Mouse (Mus musculus): Measurements from ENCODE around the gene Olfr1030.
A peak's percentile ranks its signal among the peaks of the same experiment; 100 is the strongest.
"Not testable (repeated sequence)": the region's sequence is repeated elsewhere in the genome, so short reads cannot be mapped to it uniquely, and the experiment has no call there.

Olfr1030 gene

GRCm38 (mm10) chr2:85978976-85979375, at the start of gene Olfr1030:
Gene Olfr1030, plus strand, starts transcription at chr2:85979276.
- no peak for DNase-seq (ENCODE audit: low spot score)

- no peak for DNase-seq (ENCODE audit: low spot score)
Measured at GRCm38 (mm10) chr2:85950137-85950536, 28.9 kb upstream of the Olfr1030 start, which contains the start of gene Olfr1028. Gene Olfr1028, plus strand, starts transcription at chr2:85950437.

DNA sequence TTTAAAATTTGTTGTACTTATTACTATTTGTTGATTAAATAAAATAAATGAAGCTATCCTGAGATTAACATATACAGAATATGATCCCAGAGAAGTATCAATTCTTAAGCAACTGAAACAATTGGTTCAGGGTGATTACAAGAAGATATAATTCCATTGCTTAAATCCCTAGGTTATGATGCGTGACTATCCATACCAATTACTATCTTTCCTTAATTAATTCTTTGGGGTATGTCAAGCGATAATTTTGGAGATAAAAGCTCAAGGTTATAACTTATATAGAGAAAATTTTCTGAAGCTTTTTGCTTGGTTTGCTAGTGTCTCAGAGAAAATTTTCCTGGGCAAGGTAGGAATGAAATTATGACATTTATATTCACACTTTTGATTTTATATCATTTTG, 5.5 kb upstream of the Olfr1030 start, which contains the start of gene Olfr1029:
Gene Olfr1029 (plus strand): TSS at position 301 of the 400 bp plus-strand sequence.
- DNase-seq (ENCODE audit: low spot score): no peak

- DNase-seq (ENCODE audit: low spot score): no peak
Measured at GRCm38 (mm10) chr2:85990004-85990403, 10.9 kb downstream of the Olfr1030 start, which contains the start of gene Olfr1031. Gene Olfr1031, plus strand, starts transcription at chr2:85990304.

DNA sequence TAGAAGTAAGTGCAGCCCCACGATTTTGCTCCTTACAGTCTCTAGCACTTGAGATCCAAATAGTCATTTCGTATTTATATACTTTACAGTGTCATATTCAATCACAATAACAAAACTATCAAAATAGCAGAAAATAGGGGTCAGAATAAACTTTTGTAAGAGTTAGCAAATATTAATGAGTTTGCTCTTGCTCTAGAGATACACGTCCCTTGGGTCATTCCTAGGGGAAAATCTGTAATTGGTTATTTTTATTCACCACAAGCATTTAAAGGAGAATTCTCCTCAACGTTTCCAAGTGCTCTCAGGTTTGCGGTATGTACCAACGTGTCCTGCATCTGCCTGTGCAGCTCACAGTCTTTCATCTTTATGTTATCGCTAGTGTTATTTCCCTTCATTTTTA, 26.2 kb downstream of the Olfr1030 start, which contains the start of gene Olfr1032:
Gene Olfr1032 (plus strand): TSS at position 301 of the 400 bp plus-strand sequence.
- no peak for DNase-seq (ENCODE audit: low spot score)

DNA sequence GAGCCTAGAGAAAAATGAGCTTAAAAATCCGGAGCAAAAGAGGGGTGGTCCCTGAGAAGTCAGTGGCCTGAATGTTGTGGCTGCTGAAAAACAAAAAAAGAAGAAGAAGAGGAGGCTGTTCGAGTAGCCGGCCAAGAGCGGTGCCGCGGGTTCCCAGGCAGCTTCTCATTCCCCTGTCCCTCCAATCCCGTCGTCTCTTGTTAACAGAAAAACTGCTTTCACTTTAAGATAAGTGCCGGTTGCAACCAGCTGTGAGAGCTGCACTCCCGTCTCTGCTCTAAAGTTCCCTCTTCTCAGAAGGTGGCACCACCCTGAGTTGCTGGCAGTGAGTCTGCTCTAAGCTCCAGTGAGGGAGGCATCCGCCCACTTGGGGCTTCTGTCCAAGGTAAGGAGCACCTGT, 41.3 kb downstream of the Olfr1030 start, which contains the start of gene Olfr1033:
Gene Olfr1033 (plus strand): TSS at position 228 of the 400 bp plus-strand sequence.
- DNase-seq (ENCODE audit: low spot score): peak; percentile 20

GRCm38 (mm10) chr2:86021518-86021917, 42.4 kb downstream of the Olfr1030 start:
- DNase-seq (ENCODE audit: low spot score): not testable (repeated sequence)
